Mouse (Mus musculus) hindbrain, postnatal 0 days (tissue): ENCODE measurements around the gene Gm43064. TPM values are rescaled to one million over a fixed set of nuclear protein-coding genes. Genes with fewer than 3 reads are reported as not detected.

Experiments used
- ATAC-seq: fragments of 200-750 bp; cut with Nextera tagmentation; 2 replicates; pipeline ENCODE4 v1.8.0; 2017; ENCODE audit warnings: mild to moderate bottlenecking, moderate TSS enrichment, moderate library complexity
- DNase-seq: peaks from one replicate; pipeline ENCODE4 v3.0.0-alpha.2; 2015; ENCODE audit warnings: low spot score
- H3K27ac ChIP-seq: fragments of 300-500 bp; sonication (generic); 2 replicates; pipeline ENCODE4 v1.5.1; 2014; ENCODE audit warnings: mild to moderate bottlenecking
- H3K27me3 ChIP-seq: fragments of 300-500 bp; sonication (generic); 2 replicates; pipeline ENCODE4 v1.6.1; 2014; ENCODE audit warnings: low read length, mixed read lengths; ENCODE audit not compliant: insufficient read depth
- H3K36me3 ChIP-seq: fragments of 300-500 bp; sonication (generic); 2 replicates; pipeline ENCODE4 v1.6.1; 2014; ENCODE audit warnings: low read length, mixed read lengths; ENCODE audit not compliant: insufficient read depth
- H3K4me1 ChIP-seq: fragments of 300-500 bp; sonication (generic); 2 replicates; pipeline ENCODE4 v1.6.1; 2014; ENCODE audit warnings: antibody characterized with exemption, low read length, mixed read lengths; ENCODE audit not compliant: insufficient read depth
- H3K4me2 ChIP-seq: fragments of 300-500 bp; sonication (generic); 2 replicates; pipeline ENCODE4 v1.6.1; 2014; ENCODE audit warnings: low read depth, mild to moderate bottlenecking, low read length, moderate library complexity, mixed read lengths
- H3K4me3 ChIP-seq: fragments of 300-500 bp; sonication (generic); 2 replicates; pipeline ENCODE4 v1.5.1; 2014; ENCODE audit warnings: low read length
- H3K9ac ChIP-seq: fragments of 300-500 bp; sonication (generic); replicated peaks from 2 replicates; pipeline ENCODE4 v1.6.1; 2014; ENCODE audit warnings: mild to moderate bottlenecking, low read length, moderate library complexity, mixed read lengths
- H3K9me3 ChIP-seq: fragments of 300-500 bp; sonication (generic); 2 replicates; pipeline ENCODE4 v1.6.1; 2016; ENCODE audit warnings: low read length, mixed read lengths
- CTCF ChIP-seq: IDR thresholded peaks from 2 replicates; pipeline ENCODE4 v1.5.1; 2016; ENCODE audit warnings: antibody characterized with exemption, control low read depth, low read depth
- WGBS: fragments of 180-500 bp; shearing (Covaris S2); extraction: QIAGEN DNeasy Blood & Tissue Kit; methylation state at CpG from one replicate; pipeline ENCODE4 v1.1.7; 2014; 5-methylcytosine and 5-hydroxymethylcytosine counted together
- polyA plus RNA-seq: library from polyadenylated mRNA; unstranded; fragments of >200 nt; fragmentation: Nextera tagmentation; extraction: Ambion mirVana; gene quantifications from 2 replicates; pipeline ENCODE4 v1.2.1, GENCODE M21; 2015
- total RNA-seq: library from RNA; depleted of rRNA; stranded (reverse); fragments of >200 nt; gene quantifications from 2 replicates; pipeline ENCODE4 v1.2.3, GENCODE M21; 2014

Gene Gm43064
- total and polyA plus RNA-seq, 2 experiments from 2014 or later, result 0.24 to 1.9 TPM

DNA sequence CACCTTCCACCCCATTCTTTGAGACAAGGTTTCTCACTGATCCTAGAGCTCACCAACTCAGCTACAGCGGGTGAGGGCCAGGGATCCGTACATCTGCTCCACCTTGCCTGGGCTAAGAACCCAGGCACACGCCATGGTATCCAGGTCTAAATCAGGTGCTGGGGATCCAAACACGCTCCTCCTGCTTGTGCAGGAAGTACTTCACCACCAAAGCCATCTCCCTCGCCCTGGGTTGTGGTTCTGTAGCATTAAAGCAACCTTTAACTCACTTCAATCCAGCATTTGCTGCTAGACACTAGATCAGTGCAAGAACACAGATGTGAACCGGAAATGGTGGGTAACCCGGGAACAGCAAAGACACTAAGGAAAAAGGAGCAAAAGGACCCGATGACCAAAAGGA, 42.5 kb downstream of the Gm43064 start:
- WGBS, result 87% methylated on average over 8 of the region's 8 CpGs
- DNase-seq, result no peak
- no peak for ATAC-seq
- no peaks in the 10 kb centered on the region for H3K4me1 ChIP-seq
- TF ChIP-seq CTCF, result no peak
- no peaks in the 10 kb centered on the region for H3K27me3 ChIP-seq
- no peaks in the 10 kb centered on the region for H3K9me3 ChIP-seq
- H3K4me3 ChIP-seq, result no peak overlapping the region
- no peak overlapping the region for H3K4me2 ChIP-seq
- no peak overlapping the region for H3K27ac ChIP-seq
- H3K36me3 ChIP-seq, result no peaks in the 10 kb centered on the region
- no peak overlapping the region for H3K9ac ChIP-seq

DNA sequence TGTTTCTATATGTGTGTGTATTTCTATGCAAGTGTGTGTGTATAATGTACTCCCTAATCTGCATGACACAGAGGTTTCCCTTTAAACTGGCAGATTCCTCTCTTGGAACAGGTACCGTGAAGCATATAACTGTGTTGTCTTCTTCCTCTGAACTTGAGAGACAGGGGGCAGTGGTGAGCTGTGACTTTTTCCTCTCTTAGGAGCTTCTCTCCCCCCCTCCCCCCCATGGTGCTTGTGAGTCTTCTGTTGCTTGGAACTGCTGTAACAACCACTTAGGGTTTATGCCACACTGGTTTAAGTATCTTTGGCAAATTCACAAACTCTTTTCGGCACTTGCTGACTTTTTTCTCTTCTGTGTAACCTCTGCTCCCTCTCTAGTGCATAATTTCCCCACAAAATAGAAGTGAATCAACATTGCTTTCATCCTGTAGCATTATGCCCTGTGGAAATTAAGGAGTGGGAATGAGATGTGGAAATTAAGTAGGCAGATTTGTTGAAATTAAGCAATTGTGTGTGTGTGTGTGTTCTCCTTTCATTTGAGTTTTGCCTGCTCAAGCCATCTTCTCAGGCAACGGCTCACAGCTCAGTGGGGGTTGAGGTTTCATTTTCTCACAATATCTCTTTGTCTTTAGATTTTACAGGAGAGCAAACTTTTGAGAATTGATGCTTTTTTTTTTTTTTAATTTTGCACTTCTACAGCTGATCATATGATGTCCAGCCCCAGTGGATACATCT, 43.4 kb downstream of the Gm43064 start:
- H3K27me3 ChIP-seq, result no peaks in the 10 kb centered on the region
- 49% methylated on average over 3 of the region's 3 CpGs for WGBS
- peak; percentile 64 for DNase-seq
- H3K4me1 ChIP-seq, result no peaks in the 10 kb centered on the region
- no peak overlapping the region for H3K27ac ChIP-seq
- TF ChIP-seq CTCF, result peak; percentile 66
- no peak overlapping the region for H3K4me3 ChIP-seq
- ATAC-seq, result peak; percentile 58; the same call in 1 of the 2 replicates
- no peaks in the 10 kb centered on the region for H3K9me3 ChIP-seq
- no peak overlapping the region for H3K4me2 ChIP-seq
- no peak overlapping the region for H3K9ac ChIP-seq
- no peaks in the 10 kb centered on the region for H3K36me3 ChIP-seq

DNA sequence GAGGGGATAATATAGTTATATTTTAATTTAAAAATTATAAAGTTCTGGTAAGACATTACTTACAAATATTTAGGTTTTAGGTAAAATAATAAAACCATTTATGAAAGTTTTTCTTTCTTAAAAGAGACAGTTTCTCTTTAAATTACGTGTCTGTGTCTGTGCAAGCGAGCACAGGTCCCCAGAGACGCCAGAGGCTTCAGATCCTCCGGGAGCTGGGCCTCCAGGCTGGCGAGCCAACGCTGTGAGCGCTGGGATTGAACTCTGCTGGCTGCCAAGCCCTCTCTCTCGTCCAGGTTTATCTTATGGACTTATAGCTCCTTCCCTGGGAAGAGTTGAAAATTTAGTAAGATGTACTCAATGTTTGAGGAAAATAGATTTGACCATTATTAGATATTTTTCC, 44.4 kb downstream of the Gm43064 start:
- DNase-seq (peak; percentile 48), ATAC-seq (no peak)
- TF ChIP-seq CTCF, result no peak

DNA sequence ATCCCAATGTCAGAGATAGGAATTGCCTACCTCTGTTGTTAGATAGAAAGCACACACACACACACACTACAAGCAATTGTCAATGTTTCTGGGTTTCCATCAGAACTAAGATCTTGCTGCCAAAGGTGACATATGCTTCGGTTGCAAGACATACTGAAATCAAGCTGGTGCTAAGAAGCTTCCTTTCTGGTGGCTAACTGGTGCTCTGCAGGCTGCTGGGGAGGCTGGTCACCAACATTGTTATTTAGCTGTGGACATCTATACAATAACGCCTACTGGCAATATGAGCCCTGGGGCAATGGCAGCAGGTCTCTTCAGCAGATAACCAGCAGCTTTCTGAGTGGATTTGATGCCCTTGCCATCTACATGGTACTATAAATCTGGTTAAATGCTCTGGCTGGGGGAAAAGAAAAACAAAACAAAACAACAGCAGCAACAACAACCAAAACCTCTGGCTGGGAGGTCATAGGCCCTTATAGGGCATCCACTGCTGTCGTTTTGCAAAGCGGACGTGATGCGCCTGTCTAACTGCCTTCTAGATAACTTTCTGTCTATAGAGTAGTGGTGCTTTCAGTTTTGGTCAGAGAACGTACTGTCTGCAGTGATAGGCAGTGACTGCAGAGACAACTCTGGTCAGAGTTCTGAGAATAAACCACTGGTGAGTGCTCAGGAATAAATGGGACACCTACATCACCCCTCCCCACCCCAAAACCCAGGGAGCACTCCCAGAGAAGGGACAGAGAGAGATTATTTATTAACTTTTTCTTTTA, 47.8 kb downstream of the Gm43064 start:
- Histone ChIP-seq H3K4me1 (no peaks in the 10 kb centered on the region; the same call in 1 of the 2 replicates), H3K27me3 (no peaks in the 10 kb centered on the region), H3K4me3 (no peak overlapping the region), H3K27ac (no peak overlapping the region), H3K36me3 (no peaks in the 10 kb centered on the region), H3K9me3 (no peaks in the 10 kb centered on the region), H3K9ac (no peak overlapping the region), H3K4me2 (no peak overlapping the region)
- 92% methylated on average over 7 of the region's 7 CpGs for WGBS
- TF ChIP-seq CTCF, result no peak
- DNase-seq (no peak), ATAC-seq (no peak)

More for the DNA sequence above, 44.4 kb downstream of the Gm43064 start:
- Histone ChIP-seq H3K4me3 (no peak overlapping the region), H3K27me3 (no peaks in the 10 kb centered on the region), H3K9ac (no peak overlapping the region), H3K36me3 (no peaks in the 10 kb centered on the region), H3K9me3 (no peaks in the 10 kb centered on the region), H3K4me1 (no peaks in the 10 kb centered on the region), H3K4me2 (no peak overlapping the region), H3K27ac (no peak overlapping the region)
- 51% methylated on average over 8 of the region's 8 CpGs for WGBS

DNA sequence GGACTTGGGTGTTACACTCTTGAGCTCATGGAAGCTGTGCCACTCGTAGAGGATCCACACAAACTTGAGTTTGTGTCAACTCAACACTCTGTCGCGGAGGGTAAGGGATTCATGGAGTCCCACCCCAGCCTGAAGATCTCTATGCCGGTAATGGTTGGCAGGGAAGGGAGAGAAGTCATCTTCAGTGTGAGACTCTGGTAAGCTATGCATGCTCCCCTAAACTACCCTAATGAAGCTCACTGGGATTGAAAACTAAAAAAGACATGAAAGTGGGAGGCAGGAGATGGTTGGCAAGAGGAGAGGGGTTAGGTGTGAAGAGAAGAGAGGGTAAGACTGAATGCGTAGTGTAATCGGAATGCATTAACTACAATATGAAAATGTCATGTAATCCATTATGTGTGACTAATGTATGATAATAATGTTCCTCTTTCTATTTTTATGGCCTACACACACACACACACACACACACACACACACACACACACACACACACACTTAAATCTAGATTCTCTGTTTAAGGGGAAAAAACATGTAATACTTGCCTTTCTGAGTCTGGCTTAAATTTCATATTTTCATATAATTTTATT, 48.7 kb downstream of the Gm43064 start:
- Histone ChIP-seq H3K9me3 (no peaks in the 10 kb centered on the region), H3K4me2 (no peak overlapping the region), H3K36me3 (no peaks in the 10 kb centered on the region), H3K27ac (no peak overlapping the region), H3K27me3 (no peaks in the 10 kb centered on the region), H3K4me3 (no peak overlapping the region), H3K4me1 (no peaks in the 10 kb centered on the region; the same call in 1 of the 2 replicates), H3K9ac (no peak overlapping the region)
- no peak for TF ChIP-seq CTCF
- DNase-seq, result no peak
- ATAC-seq, result no peak
- 90% methylated on average over 6 of the region's 6 CpGs for WGBS

DNA sequence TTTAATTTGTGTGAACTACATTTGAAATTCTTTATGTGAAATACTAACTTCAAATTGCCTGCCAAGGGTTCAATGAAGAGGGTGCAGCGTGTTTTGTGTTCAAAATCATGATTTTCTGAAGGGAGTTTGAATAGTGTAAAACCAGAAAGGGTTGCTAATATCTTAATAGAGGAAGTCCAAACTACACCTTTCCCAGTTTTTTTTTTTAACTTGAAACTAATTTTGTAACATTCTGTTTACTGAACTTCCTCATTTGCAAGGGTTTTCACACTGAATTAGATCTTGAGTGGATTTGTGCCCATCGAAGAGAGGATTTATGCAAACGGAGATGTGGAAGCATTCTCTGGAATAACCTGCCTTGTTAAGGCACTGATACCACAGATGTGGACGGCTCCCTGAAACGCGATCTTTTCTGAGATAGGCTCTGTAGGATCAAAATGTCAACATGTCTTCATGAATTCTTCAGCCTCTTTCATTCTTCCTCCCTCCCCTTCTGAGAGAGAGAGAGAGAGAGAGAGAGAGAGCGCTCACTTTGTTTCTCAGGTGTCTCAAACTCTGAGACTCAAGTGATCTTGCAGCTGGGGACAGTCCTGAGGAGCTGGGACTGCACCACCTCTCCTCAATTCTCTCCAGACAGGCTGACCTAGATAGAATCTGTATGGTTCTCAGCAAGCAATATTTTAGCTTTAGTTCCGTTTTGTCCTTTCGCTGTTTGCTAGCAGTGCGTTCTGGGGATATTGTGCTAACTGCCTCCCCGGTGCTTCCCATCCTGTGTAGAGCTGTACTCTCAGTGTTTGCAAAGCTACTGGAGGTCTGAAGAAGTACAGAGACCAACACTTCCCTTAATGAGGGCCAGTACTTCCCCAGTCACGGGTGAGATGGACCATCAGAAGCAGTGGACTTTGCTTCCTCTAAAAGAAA, 49.8 kb downstream of the Gm43064 start, which contains the start of gene Ptpn22:
TSS of gene Ptpn22 (plus strand) at position 915 of the 921 bp plus-strand sequence.
- Histone ChIP-seq H3K36me3 (no peaks in the 10 kb centered on the region), H3K27ac (no peak within 1 kb of the TSS), H3K9me3 (no peaks in the 10 kb centered on the region), H3K4me3 (no peak within 1 kb of the TSS), H3K27me3 (no peaks in the 10 kb centered on the region), H3K9ac (no peak within 1 kb of the TSS), H3K4me2 (no peak within 1 kb of the TSS), H3K4me1 (no peaks in the 10 kb centered on the region; the same call in 1 of the 2 replicates)
- DNase-seq, result no peak
- 73% methylated on average over 12 of the region's 12 CpGs for WGBS
- no peak for ATAC-seq
- TF ChIP-seq CTCF, result no peak
